Mouse (Mus musculus) kidney, embryonic 15.5 days (tissue): ENCODE results near the gene Rbm12. TPM values are rescaled to one million over a fixed set of nuclear protein-coding genes. Genes with fewer than 3 reads are reported as not detected.

ENCODE experiments used
- ATAC-seq: fragments of 200-750 bp; cut with Nextera tagmentation; replicated peaks from 2 replicates; pipeline ENCODE4 v1.8.0; 2017; ENCODE audit warnings: moderate TSS enrichment; ENCODE audit not compliant: low FRiP score
- H3K27ac ChIP-seq: fragments of 300-500 bp; sonication (generic); 2 replicates; pipeline ENCODE4 v1.5.1; 2015; ENCODE audit warnings: mild to moderate bottlenecking, inconsistent platforms
- H3K27me3 ChIP-seq: fragments of 300-500 bp; sonication (generic); 2 replicates; pipeline ENCODE4 v1.6.1; 2015; ENCODE audit warnings: inconsistent platforms
- H3K36me3 ChIP-seq: fragments of 300-500 bp; sonication (generic); 2 replicates; pipeline ENCODE4 v1.6.1; 2015; ENCODE audit warnings: inconsistent platforms
- H3K4me1 ChIP-seq: fragments of 300-500 bp; sonication (generic); 2 replicates; pipeline ENCODE4 v1.6.1; 2015; ENCODE audit warnings: inconsistent platforms
- H3K4me2 ChIP-seq: fragments of 300-500 bp; sonication (generic); 2 replicates; pipeline ENCODE4 v1.6.1; 2015; ENCODE audit warnings: moderate library complexity, mild to moderate bottlenecking, inconsistent platforms
- H3K4me3 ChIP-seq: fragments of 300-500 bp; sonication (generic); replicated peaks from 2 replicates; pipeline ENCODE4 v1.5.1; 2015; ENCODE audit warnings: mild to moderate bottlenecking, inconsistent platforms
- H3K9ac ChIP-seq: fragments of 300-500 bp; sonication (generic); 2 replicates; pipeline ENCODE4 v1.6.1; 2015; ENCODE audit warnings: mild to moderate bottlenecking, inconsistent platforms
- H3K9me3 ChIP-seq: fragments of 300-500 bp; sonication (generic); replicated peaks from 2 replicates; pipeline ENCODE4 v1.6.1; 2016; ENCODE audit warnings: inconsistent platforms
- WGBS: fragments of 180-500 bp; shearing (Covaris S2); methylation state at CpG from one replicate; pipeline ENCODE4 v1.1.7; 2015; ENCODE audit warnings: mixed read lengths; 5-methylcytosine and 5-hydroxymethylcytosine counted together
- polyA plus RNA-seq: library from polyadenylated mRNA; unstranded; fragments of >200 nt; fragmentation: Nextera tagmentation; extraction: Ambion mirVana; gene quantifications from 2 replicates; pipeline ENCODE4 v1.2.1, GENCODE M21; 2015

Gene Rbm12
- polyA plus RNA-seq, 1 experiment from 2014 or later, result 30.5 TPM

DNA sequence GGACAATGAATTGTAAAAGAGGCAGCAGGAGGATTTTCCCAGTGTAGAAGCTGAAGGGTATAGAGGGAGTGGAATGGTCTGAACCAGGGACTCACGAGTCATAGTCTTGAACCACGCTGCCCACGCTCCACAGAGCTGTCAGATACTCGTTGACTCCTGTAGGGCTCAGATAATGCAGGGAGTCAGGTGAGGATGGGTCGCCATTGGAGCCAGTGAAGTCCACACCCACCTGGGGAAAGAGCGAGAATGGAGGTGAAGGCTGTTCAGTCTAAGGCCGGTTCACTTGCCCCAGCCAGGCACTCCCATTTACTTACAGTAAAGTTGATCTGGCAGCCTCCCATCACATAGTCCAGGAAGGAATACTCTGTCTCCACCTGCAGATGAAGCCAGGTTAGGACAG is 34.3 kb downstream of the Rbm12 start:
- 88% methylated on average over 7 of the region's 7 CpGs for WGBS
- Histone ChIP-seq H3K36me3 (peaks cover 73% of the 10 kb centered on the region), H3K4me3 (no peak overlapping the region), H3K9me3 (no peaks in the 10 kb centered on the region), H3K4me2 (no peak overlapping the region), H3K4me1 (0 out of 2 replicates have a peak, but pooled peaks cover 3% of the 10 kb centered on the region), H3K9ac (no peak overlapping the region), H3K27ac (no peak overlapping the region), H3K27me3 (no peaks in the 10 kb centered on the region)
- ATAC-seq, result no peak

DNA sequence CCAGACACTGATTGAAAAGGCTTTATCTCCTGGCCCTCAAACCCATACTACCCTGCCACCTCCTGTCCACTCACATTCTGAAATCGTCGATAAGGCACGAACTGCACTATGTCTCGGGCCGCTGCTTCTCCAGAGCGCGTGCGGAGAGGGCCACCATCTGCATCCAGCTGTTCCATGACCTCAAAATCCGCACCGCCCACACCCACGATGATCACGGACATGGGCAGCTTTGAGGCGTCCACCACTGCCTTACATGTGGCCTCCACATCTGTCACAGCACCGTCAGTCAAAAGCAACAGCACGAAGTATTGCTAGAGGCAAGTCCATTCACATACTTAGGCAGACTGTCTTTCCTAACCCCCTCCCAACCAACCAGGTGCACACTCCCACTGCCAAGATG is 38.1 kb downstream of the Rbm12 start:
- Histone ChIP-seq H3K36me3 (peaks cover 100% of the 10 kb centered on the region), H3K9me3 (no peaks in the 10 kb centered on the region), H3K4me2 (no peak overlapping the region), H3K9ac (no peak overlapping the region), H3K4me1 (no peaks in the 10 kb centered on the region), H3K4me3 (no peak overlapping the region), H3K27ac (no peak overlapping the region), H3K27me3 (no peaks in the 10 kb centered on the region)
- ATAC-seq, result no peak
- WGBS, result 88% methylated on average over 15 of the region's 15 CpGs

DNA sequence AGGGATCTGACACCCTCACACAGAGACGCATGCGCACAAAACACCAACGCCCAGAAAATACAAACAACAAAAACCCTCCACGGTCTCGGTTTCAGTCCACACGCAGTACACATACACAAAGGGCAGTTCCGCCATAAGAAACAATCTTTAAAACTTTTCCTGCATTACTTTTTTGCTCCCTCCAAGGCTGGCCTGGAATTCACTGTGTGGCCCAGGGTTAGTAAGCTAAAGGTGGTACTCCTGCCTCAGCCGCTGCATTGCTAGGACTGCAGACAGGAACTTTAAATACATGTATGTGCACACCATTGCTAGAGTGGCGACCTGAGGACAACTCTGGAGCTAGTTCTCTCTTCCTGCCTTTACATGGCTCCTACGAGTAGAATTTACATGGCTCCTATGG is 40.5 kb downstream of the Rbm12 start:
- Histone ChIP-seq H3K27me3 (no peaks in the 10 kb centered on the region), H3K36me3 (peaks cover 83% of the 10 kb centered on the region), H3K4me3 (no peak overlapping the region), H3K4me2 (no peak overlapping the region), H3K4me1 (peaks cover 6% of the 10 kb centered on the region), H3K9me3 (no peaks in the 10 kb centered on the region), H3K9ac (no peak overlapping the region), H3K27ac (no peak overlapping the region)
- no peak for ATAC-seq
- 94% methylated on average over 10 of the region's 10 CpGs for WGBS

DNA sequence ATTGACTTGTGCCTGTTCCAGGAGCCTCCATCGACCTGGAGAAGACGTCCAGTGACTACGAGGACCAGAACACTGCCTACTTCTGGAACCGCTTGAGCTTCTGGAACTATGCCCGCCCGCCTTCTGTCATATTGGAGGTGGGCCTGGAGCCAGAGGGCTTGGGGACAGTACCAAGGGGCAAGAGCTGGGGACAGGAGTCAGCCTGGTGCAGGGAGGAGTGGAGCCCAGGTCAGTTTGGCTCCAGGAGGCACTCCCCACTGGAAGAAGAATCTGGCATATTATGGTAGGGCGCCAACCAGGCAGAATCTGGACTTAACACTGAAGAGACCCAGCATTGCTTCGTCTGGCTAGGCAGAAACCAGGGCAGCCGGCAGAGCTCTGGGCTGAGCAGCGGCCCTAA is 43.9 kb downstream of the Rbm12 start:
- Histone ChIP-seq H3K36me3 (peaks cover 50% of the 10 kb centered on the region), H3K4me2 (no peak overlapping the region), H3K4me3 (no peak overlapping the region), H3K9ac (no peak overlapping the region), H3K4me1 (peaks cover 18% of the 10 kb centered on the region), H3K27me3 (no peaks in the 10 kb centered on the region), H3K9me3 (no peaks in the 10 kb centered on the region), H3K27ac (no peak overlapping the region)
- no peak for ATAC-seq
- WGBS, result 90% methylated on average over 10 of the region's 10 CpGs

DNA sequence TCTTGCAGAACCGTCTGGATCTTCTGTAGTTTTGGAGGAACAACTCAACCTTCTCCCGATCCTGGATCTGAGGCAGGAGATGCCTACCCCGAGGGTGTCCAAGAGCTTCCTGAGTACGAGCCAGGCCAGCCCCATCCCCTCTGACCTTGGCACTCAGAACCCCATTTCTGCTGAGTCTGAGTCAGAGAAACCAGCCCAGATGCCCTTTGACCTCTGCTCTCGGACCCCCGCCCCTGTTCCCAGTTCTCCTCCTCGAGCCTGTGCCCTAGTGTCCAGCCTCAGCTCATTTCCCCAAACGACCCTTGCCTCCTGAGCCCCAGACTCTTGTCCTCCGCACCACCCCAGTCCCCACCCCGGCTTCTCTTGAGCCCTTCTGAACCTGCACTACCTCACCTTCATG is 45.7 kb downstream of the Rbm12 start:
- no peaks in the 10 kb centered on the region for H3K27me3 ChIP-seq
- peaks cover 32% of the 10 kb centered on the region for H3K36me3 ChIP-seq
- 28% methylated on average over 10 of the region's 10 CpGs for WGBS
- peak; percentile 12 for ATAC-seq
- peak overlapping the region; percentile 77 for H3K4me3 ChIP-seq
- peak overlapping the region; percentile 97 for H3K4me2 ChIP-seq
- H3K9ac ChIP-seq, result peak overlapping the region; percentile 78; the same call in 1 of the 2 replicates
- peak overlapping the region; percentile 87; the same call in 1 of the 2 replicates for H3K27ac ChIP-seq
- H3K4me1 ChIP-seq, result peaks cover 18% of the 10 kb centered on the region
- H3K9me3 ChIP-seq, result no peaks in the 10 kb centered on the region

DNA sequence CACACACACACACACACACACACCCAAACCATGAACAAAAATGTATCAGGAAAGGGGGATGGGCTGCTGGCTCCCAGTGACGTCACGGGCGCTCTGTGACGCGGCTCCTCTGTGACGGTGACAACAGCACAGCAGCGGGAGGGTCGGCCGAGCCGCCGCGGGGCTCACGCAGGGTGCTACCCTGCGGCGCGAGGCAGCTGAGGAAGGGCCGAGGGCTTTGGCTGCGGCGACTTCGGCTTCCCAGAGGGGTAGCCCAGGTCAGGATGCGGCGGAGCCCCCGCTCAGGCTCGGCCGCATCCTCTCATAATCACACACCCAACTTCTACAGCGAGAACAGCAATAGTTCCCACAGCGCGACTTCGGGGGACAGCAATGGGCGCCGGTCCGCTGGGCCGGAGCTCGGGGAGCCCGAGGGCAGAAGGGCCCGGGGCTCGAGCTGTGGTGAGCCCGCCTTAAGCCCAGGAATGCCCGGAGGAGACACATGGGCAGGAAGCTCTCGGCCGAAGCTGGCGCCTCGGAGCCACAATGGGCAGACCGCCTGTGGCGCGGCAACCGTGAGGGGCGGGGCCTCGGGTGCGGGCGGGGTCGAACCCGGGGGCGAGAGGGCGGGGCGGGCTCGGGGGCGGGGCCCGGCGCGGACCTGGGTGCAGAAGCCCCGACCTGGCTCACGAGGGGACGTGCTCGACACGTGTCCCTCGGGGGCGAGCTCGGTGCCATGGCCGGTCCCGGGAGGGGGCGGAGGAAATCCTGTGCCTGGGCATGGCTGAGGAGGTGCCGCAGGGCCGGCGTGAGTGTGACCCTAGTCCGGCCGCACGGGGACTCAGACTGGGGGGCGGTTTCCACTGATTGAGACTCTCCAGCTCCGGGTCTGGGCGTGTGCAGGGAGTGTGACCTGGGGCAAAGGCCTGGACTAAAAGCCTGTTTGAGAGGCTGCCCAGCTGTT is 46.4 kb downstream of the Rbm12 start, which contains the start of gene Spag4:
Spag4 (plus strand) TSS at position 77 of the 943 bp plus-strand sequence.
- H3K4me3 ChIP-seq, result peak within 1 kb of the TSS; percentile 77
- H3K4me1 ChIP-seq, result peaks cover 18% of the 10 kb centered on the region
- H3K27me3 ChIP-seq, result no peaks in the 10 kb centered on the region
- peaks cover 24% of the 10 kb centered on the region for H3K36me3 ChIP-seq
- H3K27ac ChIP-seq, result peak within 1 kb of the TSS; percentile 87
- under 1% methylated on average over 70 of the region's 81 CpGs for WGBS
- peak within 1 kb of the TSS; percentile 78 for H3K9ac ChIP-seq
- peak within 1 kb of the TSS; percentile 97 for H3K4me2 ChIP-seq
- no peaks in the 10 kb centered on the region for H3K9me3 ChIP-seq
- peak; percentile 87 for ATAC-seq

DNA sequence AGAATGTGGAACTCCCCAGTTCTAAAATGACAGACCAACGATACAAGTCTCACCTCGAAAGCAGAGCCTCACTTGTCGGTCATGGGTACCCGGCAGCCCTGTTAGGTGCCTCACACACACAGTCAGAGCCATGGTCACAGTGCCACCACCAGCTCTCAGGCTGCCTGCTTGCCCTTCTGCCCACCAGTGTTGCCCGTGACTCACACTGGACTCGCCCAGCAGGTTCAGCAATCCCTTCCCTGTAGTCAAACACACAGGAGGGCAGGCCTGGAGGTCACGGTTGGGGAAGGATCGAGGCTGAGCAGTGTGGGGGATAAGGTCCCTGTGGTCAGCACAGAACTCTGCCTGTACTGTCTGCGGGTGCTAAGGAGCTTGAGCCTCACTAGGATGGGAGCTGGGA is 59.0 kb downstream of the Rbm12 start, which contains the start of gene Fer1l4:
Fer1l4 (minus strand) TSS at position 132 of the 400 bp plus-strand sequence.
- Histone ChIP-seq H3K27me3 (peaks cover 8% of the 10 kb centered on the region; the same call in 1 of the 2 replicates), H3K36me3 (no peaks in the 10 kb centered on the region), H3K4me1 (peaks cover 5% of the 10 kb centered on the region; the same call in 1 of the 2 replicates), H3K4me3 (no peak within 1 kb of the TSS), H3K9ac (no peak within 1 kb of the TSS), H3K9me3 (no peaks in the 10 kb centered on the region), H3K4me2 (no peak within 1 kb of the TSS), H3K27ac (no peak within 1 kb of the TSS)
- ATAC-seq, result no peak
- WGBS, result 77% methylated on average over 9 of the region's 9 CpGs

DNA sequence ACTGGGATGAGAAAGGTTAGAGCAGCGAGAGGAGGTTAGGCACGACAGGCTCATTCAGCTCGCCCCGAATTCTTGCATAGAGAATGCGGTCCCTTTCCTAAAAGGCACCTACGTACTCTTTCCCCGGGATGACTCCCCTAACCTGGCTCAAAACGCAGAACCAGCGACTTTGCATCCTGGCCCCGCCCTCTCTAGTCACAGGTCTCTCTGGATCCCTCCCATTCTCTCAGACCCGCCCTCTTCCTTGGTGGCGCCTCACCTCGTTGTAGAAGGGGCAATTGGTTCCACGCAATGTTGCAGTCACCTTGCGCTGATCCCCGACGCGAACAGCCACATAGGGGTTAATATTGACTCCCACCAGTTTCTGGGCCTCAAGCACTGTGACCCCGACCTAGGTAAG is 63.8 kb downstream of the Rbm12 start:
- peaks cover 9% of the 10 kb centered on the region; the same call in 1 of the 2 replicates for H3K4me1 ChIP-seq
- H3K27me3 ChIP-seq, result peaks cover 12% of the 10 kb centered on the region; the same call in 1 of the 2 replicates
- H3K27ac ChIP-seq, result no peak overlapping the region
- H3K4me3 ChIP-seq, result peak overlapping the region; percentile 28
- no peak overlapping the region for H3K9ac ChIP-seq
- H3K9me3 ChIP-seq, result no peaks in the 10 kb centered on the region
- no peaks in the 10 kb centered on the region for H3K36me3 ChIP-seq
- H3K4me2 ChIP-seq, result peak overlapping the region; percentile 56
- WGBS, result 5% methylated on average over 19 of the region's 19 CpGs
- no peak; the same call in 1 of the 2 replicates for ATAC-seq

DNA sequence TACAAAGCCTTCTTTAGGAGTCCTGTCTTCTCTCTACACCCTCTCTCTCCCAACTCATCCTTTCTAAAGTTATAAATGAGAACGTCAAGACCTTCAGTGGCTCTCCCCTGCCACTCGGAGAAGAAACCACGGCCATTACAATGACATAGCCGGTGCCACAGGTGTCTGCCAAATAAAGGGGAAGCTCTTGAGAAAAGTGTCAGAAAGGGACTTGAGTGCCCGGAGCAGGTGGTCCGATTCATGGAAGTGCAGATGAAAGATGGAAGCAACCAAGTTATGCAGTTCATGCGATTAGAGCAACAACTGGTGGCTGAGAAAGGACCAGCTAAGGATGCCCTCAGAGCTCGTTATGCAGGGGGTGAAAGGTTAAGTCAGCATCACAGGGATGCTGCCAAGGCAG is 68.9 kb downstream of the Rbm12 start:
- peaks cover 9% of the 10 kb centered on the region; the same call in 1 of the 2 replicates for H3K27me3 ChIP-seq
- WGBS, result 76% methylated on average over 8 of the region's 8 CpGs
- no peak for ATAC-seq

More for the DNA sequence above, 68.9 kb downstream of the Rbm12 start:
- peaks cover 5% of the 10 kb centered on the region; the same call in 1 of the 2 replicates for H3K4me1 ChIP-seq
- H3K4me3 ChIP-seq, result no peak overlapping the region
- H3K27ac ChIP-seq, result no peak overlapping the region
- no peaks in the 10 kb centered on the region for H3K36me3 ChIP-seq
- H3K4me2 ChIP-seq, result no peak overlapping the region
- H3K9ac ChIP-seq, result no peak overlapping the region
- H3K9me3 ChIP-seq, result no peaks in the 10 kb centered on the region

Other genes with a start within 250 kb of the Rbm12 start
- gene Uqcc1, start 181.7 kb downstream of the Rbm12 start, polyA plus RNA-seq, result 66.6 and 81.7 TPM in 2 replicates
- not detected in 2 replicates for gene Gm15557, start 171.2 kb downstream of the Rbm12 start, polyA plus RNA-seq
- 0.51 and 0.84 TPM in 2 replicates for gene Gdf5, start 166.6 kb downstream of the Rbm12 start, polyA plus RNA-seq
- 21.9 and 24.4 TPM in 2 replicates for gene Cep250, start 155.5 kb downstream of the Rbm12 start, polyA plus RNA-seq
- 0.75 and 1.0 TPM in 2 replicates for gene 6430550D23Rik, start 104.0 kb downstream of the Rbm12 start, polyA plus RNA-seq
- gene Ergic3, start 103.9 kb downstream of the Rbm12 start, polyA plus RNA-seq, result 212 and 240 TPM in 2 replicates
- gene Fer1l4, start 59.0 kb downstream of the Rbm12 start, polyA plus RNA-seq, result 0.08 TPM in 1 of 2 replicates, not detected in the other
- 3.6 and 4.1 TPM in 2 replicates for gene Spag4, start 46.8 kb downstream of the Rbm12 start, polyA plus RNA-seq
- 69.6 and 71.2 TPM in 2 replicates for gene Cpne1, start within 50 bp of the Rbm12 start, polyA plus RNA-seq
- gene Gm28036, start 15.1 kb upstream of the Rbm12 start, polyA plus RNA-seq, result 18.1 and 19.4 TPM in 2 replicates
- gene Romo1, start 32.1 kb upstream of the Rbm12 start, polyA plus RNA-seq, result 406 and 428 TPM in 2 replicates
- 47.7 and 50.2 TPM in 2 replicates for gene Nfs1, start 32.2 kb upstream of the Rbm12 start, polyA plus RNA-seq
- 653 and 664 TPM in 2 replicates for gene Rbm39, start 68.3 kb upstream of the Rbm12 start, polyA plus RNA-seq
- gene Phf20, start 84.5 kb upstream of the Rbm12 start, polyA plus RNA-seq, result 78.4 and 79.3 TPM in 2 replicates
- gene Cnbd2, start 200.3 kb upstream of the Rbm12 start, polyA plus RNA-seq, result 6.3 TPM in 2 replicates
- gene Scand1, start 200.7 kb upstream of the Rbm12 start, polyA plus RNA-seq, result 68.7 and 71.1 TPM in 2 replicates